Mouse (Mus musculus): ENCODE measurements around the gene Lcp1.

Lcp1 gene

GRCm38 (mm10) chr14:75208572-75209151 is 77.8 kb downstream of the Lcp1 start:
- no peak for DNase-seq

GRCm38 (mm10) chr14:75213752-75214151 is 82.9 kb downstream of the Lcp1 start:
- no peak for DNase-seq

- no peak for DNase-seq
These were observed 87.9 kb downstream of the Lcp1 start for GRCm38 (mm10) chr14:75218843-75219242.

- DNase-seq: no peak
These were observed 88.5 kb downstream of the Lcp1 start for GRCm38 (mm10) chr14:75219250-75219913.

- DNase-seq: no peak
These were observed 91.5 kb downstream of the Lcp1 start for GRCm38 (mm10) chr14:75222386-75222785.

GRCm38 (mm10) chr14:75227453-75228084 is 96.7 kb downstream of the Lcp1 start:
- DNase-seq: no peak

- DNase-seq: no peak
These were observed 98.9 kb downstream of the Lcp1 start for GRCm38 (mm10) chr14:75229834-75230233.

GRCm38 (mm10) chr14:75233070-75233469 is 102.2 kb downstream of the Lcp1 start:
- DNase-seq: no peak

- no peak for DNase-seq
These were observed 104.7 kb downstream of the Lcp1 start for GRCm38 (mm10) chr14:75235552-75235951.

GRCm38 (mm10) chr14:75235955-75236635 is 105.2 kb downstream of the Lcp1 start:
- DNase-seq: no peak

GRCm38 (mm10) chr14:75236636-75237003 is 105.7 kb downstream of the Lcp1 start:
- no peak for DNase-seq

GRCm38 (mm10) chr14:75237096-75237495 is 106.2 kb downstream of the Lcp1 start:
- no peak for DNase-seq

- DNase-seq: no peak
These were observed 107.3 kb downstream of the Lcp1 start for GRCm38 (mm10) chr14:75238054-75238692.

GRCm38 (mm10) chr14:75242087-75242486 is 111.2 kb downstream of the Lcp1 start, which contains the start of gene Cpb2:
TSS of gene Cpb2 (plus strand) at chr14:75242287.
- DNase-seq: no peak

- DNase-seq: no peak
These were observed 115.4 kb downstream of the Lcp1 start for GRCm38 (mm10) chr14:75246024-75247000.

- no peak for DNase-seq
These were observed 119.5 kb downstream of the Lcp1 start for GRCm38 (mm10) chr14:75250432-75250831.

- DNase-seq: no peak
These were observed 125.6 kb downstream of the Lcp1 start for GRCm38 (mm10) chr14:75256521-75256920.

GRCm38 (mm10) chr14:75269531-75269930 is 138.6 kb downstream of the Lcp1 start:
- no peak for DNase-seq

GRCm38 (mm10) chr14:75279716-75280115 is 148.8 kb downstream of the Lcp1 start:
- DNase-seq: no peak

- no peak for DNase-seq
These were observed 149.5 kb downstream of the Lcp1 start for GRCm38 (mm10) chr14:75280406-75280805.

Data from thymus, adult 18-20 months (tissue).